Mouse (Mus musculus) limb, embryonic 15.5 days (tissue): Measurements from ENCODE around the gene Cep131. TPM values are rescaled to one million over a fixed set of nuclear protein-coding genes. Genes with fewer than 3 reads are reported as not detected.
A peak's percentile ranks its signal among the peaks of the same experiment; 100 is the strongest.

Experiments
- microRNA counts: library from miRNA; unstranded; fragments of <30 nt; microRNA quantifications from one replicate; lab custom pipeline; 2016
- microRNA-seq: library from miRNA; unstranded; fragments of <30 nt; microRNA quantifications from one replicate; pipeline ENCODE4, GENCODE M21; 2016
- polyA plus RNA-seq: library from polyadenylated mRNA; unstranded; fragments of >200 nt; fragmentation: Nextera tagmentation; extraction: Ambion mirVana; gene quantifications from 2 replicates; pipeline ENCODE4 v1.2.1, GENCODE M21; 2015

Cep131 gene
- polyA plus RNA-seq, 1 experiment from 2014 or later: 20.9 TPM

MicroRNAs within 50 kb of the gene (microRNA counts, 519-probe panel; counts per million panel counts)
- 2,684 counts per million, percentile 58 among the panel's probes with 10 or more counts for microRNA mmu-miR-338-3p (lab: Ali Mortazavi, UCI)
- microRNA mmu-miR-338-5p (lab: Ali Mortazavi, UCI): 1,902 counts per million, percentile 31 among the panel's probes with 10 or more counts

Small RNA genes lying within 50 kb of the gene (microRNA-seq; reads per million reads assigned to microRNA genes)
- gene Gm25948: not detected
- gene Mir3065: not detected
- gene Mir338: not detected

Other genes starting within 250 kb of the Cep131 start
- gene Chmp6, start 173.4 kb downstream of the Cep131 start, polyA plus RNA-seq: 97.2 and 101 TPM in 2 replicates
- 40.2 and 41.9 TPM in 2 replicates for gene Baiap2, start 144.1 kb downstream of the Cep131 start, polyA plus RNA-seq
- gene Aatk, start 39.7 kb downstream of the Cep131 start, polyA plus RNA-seq: 6.1 and 7.1 TPM in 2 replicates
- gene Tepsin, start 11.9 kb upstream of the Cep131 start, polyA plus RNA-seq: 17.8 TPM in 2 replicates
- 67.0 and 76.6 TPM in 2 replicates for gene Ndufaf8, start 12.1 kb upstream of the Cep131 start, polyA plus RNA-seq
- gene Slc38a10, start 64.5 kb upstream of the Cep131 start, polyA plus RNA-seq: 96.1 and 101 TPM in 2 replicates
- 5.8 and 6.7 TPM in 2 replicates for gene Bahcc1, start 146.1 kb upstream of the Cep131 start, polyA plus RNA-seq